Mouse (Mus musculus) cortical plate, adult 2 months (tissue): ENCODE results near the gene Ptpn18.

Source experiments
- CTCF ChIP-seq: fragments of 200-500 bp; IDR thresholded peaks from 2 replicates; pipeline ENCODE4 v1.5.1; 2011; ENCODE audit warnings: mild to moderate bottlenecking, control low read depth, low read length; ENCODE audit not compliant: insufficient read depth; ENCODE audit errors: extremely low read depth
- POLR2A ChIP-seq: fragments of 200-500 bp; IDR thresholded peaks from 2 replicates; pipeline ENCODE4 v1.6.1; 2011; ENCODE audit warnings: mild to moderate bottlenecking, low read length, control low read depth; ENCODE audit not compliant: insufficient read depth; ENCODE audit errors: extremely low read depth

DNA sequence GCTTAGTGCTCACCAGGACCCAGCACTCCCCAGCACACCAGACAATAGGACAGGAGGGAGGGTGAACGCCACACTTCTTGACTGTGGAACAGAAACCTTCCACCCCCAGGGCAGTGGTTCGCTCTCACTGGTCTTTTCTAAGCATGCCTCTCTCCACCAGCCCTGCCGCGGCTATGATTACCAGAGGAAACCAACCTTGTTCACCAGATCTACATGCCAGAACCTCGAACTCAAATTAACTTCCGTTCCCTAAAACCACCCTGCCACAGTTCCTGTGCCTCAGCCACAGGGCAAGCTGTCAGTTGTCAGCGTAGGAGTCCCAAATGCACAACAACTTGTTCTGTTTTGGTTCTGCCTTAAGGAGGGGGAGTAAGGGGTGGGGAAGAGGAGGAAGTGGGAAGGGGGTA is 51.0 kb downstream of the Ptpn18 start:
- TF ChIP-seq POLR2A (no peak), CTCF (no peak)
